In the genomic region with DNA sequence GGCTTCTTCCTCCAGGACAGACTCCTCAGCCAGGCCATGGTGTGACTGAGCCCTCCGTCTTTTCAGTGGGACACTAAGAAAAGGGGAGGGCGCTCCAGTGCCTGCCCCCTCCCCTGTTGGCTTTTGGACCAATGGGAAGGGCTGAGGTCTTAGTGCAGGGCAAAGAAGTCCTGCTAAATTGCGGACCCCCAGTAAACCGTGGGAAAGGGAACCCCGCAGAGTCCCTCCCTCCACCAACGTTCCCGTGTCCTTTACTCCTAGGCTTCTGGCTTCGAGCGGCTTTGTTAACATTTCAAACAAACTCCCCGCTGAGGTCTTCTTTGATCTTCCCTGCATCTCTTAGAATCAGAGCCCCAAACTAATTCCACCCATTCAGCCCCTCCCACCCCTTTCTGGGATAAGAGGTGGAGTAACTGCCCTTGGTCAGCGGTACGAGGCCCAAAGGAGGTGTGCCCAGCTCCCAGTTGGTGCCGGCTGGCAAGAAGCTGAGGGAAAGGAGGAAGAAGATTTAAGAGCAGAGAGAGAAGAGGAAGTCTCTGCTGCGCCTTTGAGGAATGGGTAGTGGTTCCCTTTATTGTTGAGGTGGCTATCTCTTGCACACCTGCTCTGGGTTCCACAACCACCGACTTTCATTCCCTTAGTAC, we compare ENCODE assay signal across 10 mouse cellular contexts. TPM values are rescaled to one million over a fixed set of nuclear protein-coding genes. Genes with fewer than 3 reads are reported as not detected.
A peak's percentile ranks its signal among the peaks of the same experiment; 100 is the strongest.
DNase-seq lines count a peak whose midpoint lies in the region; ATAC-seq lines count a peak whose summit lies in the region.
"Had no signal": no experiment of that assay in that cellular context is flagged by ENCODE, and none has a peak within 500 bp of the region (broad histone marks: within the 10 kb centered on the region; RNA-seq: fewer than 3 reads in every experiment).

No protein-coding gene starts in this region.

- peaks cover 14 to 23% of the 10 kb centered on the region in 2 experiments for H3K4me1 ChIP-seq in heart, embryonic 14.5 days (ENCODE audit: control insufficient read depth in 2 of 2, insufficient read depth in 2 of 2, low read length in 2 of 2)
- peaks cover 22% of the 10 kb centered on the region for H3K4me1 ChIP-seq in forebrain, embryonic 15.5 days
- H3K4me1 ChIP-seq in limb, embryonic 11.5 days (ENCODE audit: control insufficient read depth, insufficient read depth, low read length): peaks cover 13% of the 10 kb centered on the region

- no peak for DNase-seq in heart, adult 9 months (ENCODE audit: low spot score in 2 of 2)
- DNase-seq in limb, embryonic 11.5 days (ENCODE audit: low spot score): no peak
- peak; percentile 54 for DNase-seq in neural tube, embryonic 10.5 days (ENCODE audit: extremely low spot score, low spot score)
- no peak for DNase-seq in adipocyte (ENCODE audit: low spot score)
- no peak for DNase-seq in spleen, postnatal 10 days (ENCODE audit: low spot score in 2 of 2)
- DNase-seq in left cerebral cortex, adult 8-10 months (ENCODE audit: low spot score in 2 of 2): no peak

- 11% methylated on average over 15 of the region's 15 CpGs for WGBS in heart, embryonic 14.5 days
- 2% methylated on average over 15 of the region's 15 CpGs for WGBS in forebrain, embryonic 15.5 days
- WGBS in limb, embryonic 11.5 days: 2% methylated on average over 15 of the region's 15 CpGs

- H3K4me3 ChIP-seq in heart, embryonic 14.5 days (ENCODE audit: control insufficient read depth in 1 of 2, insufficient read depth in 1 of 2, low read depth in 1 of 2, low read length in 2 of 2): no peak overlapping the region
- no peak overlapping the region for H3K4me3 ChIP-seq in forebrain, embryonic 15.5 days
- H3K4me3 ChIP-seq in limb, embryonic 11.5 days (ENCODE audit: low read depth, low read length): peak overlapping the region; percentile 5; the same call in 1 of the 2 replicates
- H3K4me3 ChIP-seq: megakaryocyte, embryonic 14.5 days had no signal

- no peaks in the 10 kb centered on the region for H3K9me3 ChIP-seq in heart, embryonic 14.5 days (ENCODE audit: control insufficient read depth, low read length)
- no peaks in the 10 kb centered on the region for H3K9me3 ChIP-seq in forebrain, embryonic 15.5 days
- H3K9me3 ChIP-seq in limb, embryonic 11.5 days (ENCODE audit: control insufficient read depth, low read length): no peaks in the 10 kb centered on the region
- H3K9me3 ChIP-seq: megakaryocyte, embryonic 14.5 days had no signal

- no peak; the same call in 1 of the 2 replicates for ATAC-seq in heart, embryonic 14.5 days (ENCODE audit: insufficient number of reproducible peaks, insufficient read depth, low FRiP score, low read depth)
- ATAC-seq in forebrain, embryonic 15.5 days (replicated peaks): no peak
- ATAC-seq in limb, embryonic 11.5 days (ENCODE audit: insufficient number of reproducible peaks, low FRiP score, low TSS enrichment, low read depth): no peak

- peaks cover 65% of the 10 kb centered on the region for H3K27me3 ChIP-seq in heart, embryonic 14.5 days (ENCODE audit: control insufficient read depth, insufficient read depth, low read length)
- H3K27me3 ChIP-seq in forebrain, embryonic 15.5 days: peaks cover 41% of the 10 kb centered on the region
- H3K27me3 ChIP-seq in limb, embryonic 11.5 days (ENCODE audit: control insufficient read depth, insufficient read depth, low read length): peaks cover 34% of the 10 kb centered on the region

- H3K9ac ChIP-seq in heart, embryonic 14.5 days (ENCODE audit: low read length): no peak overlapping the region
- no peak overlapping the region for H3K9ac ChIP-seq in forebrain, embryonic 15.5 days (replicated peaks)
- H3K9ac ChIP-seq in limb, embryonic 11.5 days (ENCODE audit: low read length): no peak overlapping the region

- no peak overlapping the region for H3K27ac ChIP-seq in heart, embryonic 14.5 days (replicated peaks in 1 of 2; ENCODE audit: control insufficient read depth in 1 of 2, insufficient read depth in 1 of 2, low read depth in 2 of 2, low read length in 2 of 2)
- H3K27ac ChIP-seq in forebrain, embryonic 15.5 days (replicated peaks): no peak overlapping the region
- no peak overlapping the region for H3K27ac ChIP-seq in limb, embryonic 11.5 days (replicated peaks; ENCODE audit: low read depth, low read length)

- H3K36me3 ChIP-seq in heart, embryonic 14.5 days (ENCODE audit: control insufficient read depth, insufficient read depth, low read length): no peaks in the 10 kb centered on the region
- H3K36me3 ChIP-seq in forebrain, embryonic 15.5 days: no peaks in the 10 kb centered on the region
- H3K36me3 ChIP-seq in limb, embryonic 11.5 days (ENCODE audit: control insufficient read depth, insufficient read depth, low read length): no peaks in the 10 kb centered on the region

- H3K4me2 ChIP-seq in heart, embryonic 14.5 days (ENCODE audit: low read length): peak overlapping the region; percentile 41
- H3K4me2 ChIP-seq in forebrain, embryonic 15.5 days (replicated peaks): 0 out of 2 replicates have a peak overlapping the region, but pooled peaks have one; percentile 4
- peak overlapping the region; percentile 30; the same call in 1 of the 2 replicates for H3K4me2 ChIP-seq in limb, embryonic 11.5 days (ENCODE audit: low read depth, severe bottlenecking)

RNA-seq across cellular contexts. Expression of a gene that starts 9.6 kb away (rescaled TPM):
- polyA plus RNA-seq in heart, embryonic 14.5 days (2014; fragmentation: Nextera tagmentation; extraction: Ambion mirVana): 1.3 and 1.4 TPM in 2 replicates
- polyA plus RNA-seq in forebrain, embryonic 15.5 days (2015; fragmentation: Nextera tagmentation; extraction: Ambion mirVana): 4.1 and 4.5 TPM in 2 replicates
- 3.7 and 4.2 TPM in 2 replicates for polyA plus RNA-seq in limb, embryonic 11.5 days (2014; fragmentation: Nextera tagmentation; extraction: Ambion mirVana)
- total RNA-seq in left cerebral cortex, adult 8-10 months (2022): 10 to 100 TPM; 15.2 to 22.8 (median 18.4) TPM

RNA-seq across cellular contexts. Expression of a gene that starts 35.8 kb away (rescaled TPM):
- 1.6 and 1.8 TPM in 2 replicates for polyA plus RNA-seq in heart, embryonic 14.5 days (2014; fragmentation: Nextera tagmentation; extraction: Ambion mirVana)
- 0.13 and 0.36 TPM in 2 replicates for polyA plus RNA-seq in forebrain, embryonic 15.5 days (2015; fragmentation: Nextera tagmentation; extraction: Ambion mirVana)
- polyA plus RNA-seq in limb, embryonic 11.5 days (2014; fragmentation: Nextera tagmentation; extraction: Ambion mirVana): 0.47 and 0.59 TPM in 2 replicates
- 1 to 10 TPM; 1.6 to 2.7 (median 2.3) TPM for total RNA-seq in left cerebral cortex, adult 8-10 months (2022)
- total RNA-seq: CH12.LX had no signal
